20 mouse cellular contexts compared by ENCODE assay signal in the genomic region with DNA sequence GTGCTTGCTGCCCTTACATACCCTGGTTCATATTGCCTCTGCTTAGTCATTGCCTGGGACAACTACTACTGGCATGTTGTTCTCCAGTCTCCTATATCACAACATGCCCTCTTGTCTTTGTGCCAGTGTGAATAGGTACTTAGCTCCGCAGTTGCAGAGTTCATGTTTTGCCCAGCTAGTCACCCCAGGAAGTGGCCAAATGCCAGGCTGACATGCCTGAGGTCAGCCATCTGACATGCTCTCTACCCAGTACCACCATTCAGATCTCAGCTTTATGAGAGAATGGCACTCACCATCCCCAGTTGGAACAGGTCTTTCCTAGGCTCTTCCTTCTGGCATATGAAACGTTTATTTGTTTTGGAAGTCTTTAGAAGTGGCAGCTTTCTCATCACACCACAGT.
"Had no signal": no experiment of that assay in that cellular context is flagged by ENCODE, and none has a peak within 500 bp of the region (broad histone marks: within the 10 kb centered on the region; RNA-seq: fewer than 3 reads in every experiment).

No protein-coding gene starts in this region.

- H3K36me3 ChIP-seq: lung, embryonic 15.5 days; midbrain, embryonic 12.5 days; midbrain, embryonic 15.5 days; neural tube, embryonic 12.5 days; neural tube, embryonic 15.5 days had no signal

- H3K9me3 ChIP-seq: lung, embryonic 15.5 days; midbrain, embryonic 12.5 days; midbrain, embryonic 15.5 days; neural tube, embryonic 12.5 days; neural tube, embryonic 15.5 days had no signal

- H3K4me1 ChIP-seq: lung, embryonic 15.5 days; midbrain, embryonic 12.5 days; midbrain, embryonic 15.5 days; neural tube, embryonic 15.5 days had no signal

- H3K27me3 ChIP-seq: lung, embryonic 15.5 days; midbrain, embryonic 12.5 days; midbrain, embryonic 15.5 days; neural tube, embryonic 12.5 days; neural tube, embryonic 15.5 days had no signal

- H3K4me2 ChIP-seq: liver, embryonic 11.5 days; lung, embryonic 15.5 days; midbrain, embryonic 12.5 days; midbrain, embryonic 15.5 days; neural tube, embryonic 12.5 days; neural tube, embryonic 15.5 days had no signal

- ATAC-seq: inflammation-experienced regulatory T-cells, adult 6 months; intestine, embryonic 16.5 days; midbrain, embryonic 15.5 days had no signal

- H3K9ac ChIP-seq: liver, embryonic 14.5 days; lung, embryonic 15.5 days; midbrain, embryonic 12.5 days; midbrain, embryonic 15.5 days; neural tube, embryonic 12.5 days; neural tube, embryonic 15.5 days had no signal

- H3K27ac ChIP-seq: liver, embryonic 14.5 days; lung, embryonic 15.5 days; macrophage; midbrain, embryonic 12.5 days; midbrain, embryonic 15.5 days; neural tube, embryonic 12.5 days; neural tube, embryonic 15.5 days; stomach, postnatal 0 days had no signal

- DNase-seq: kidney, adult 2 months; kidney, postnatal 25 days; lung, postnatal 14 days; right cerebral cortex, adult 18-20 months; right cerebral cortex, postnatal 14 days; right cerebral cortex, postnatal 4 days; thymus, adult 2 months; thymus, postnatal 14 days; thymus, postnatal 4 days had no signal

- H3K4me3 ChIP-seq: lung, embryonic 15.5 days; midbrain, embryonic 12.5 days; midbrain, embryonic 15.5 days; neural tube, embryonic 12.5 days; neural tube, embryonic 15.5 days had no signal
